Mouse (Mus musculus): ENCODE measurements around the gene Olfr1303.

Olfr1303 gene

DNA sequence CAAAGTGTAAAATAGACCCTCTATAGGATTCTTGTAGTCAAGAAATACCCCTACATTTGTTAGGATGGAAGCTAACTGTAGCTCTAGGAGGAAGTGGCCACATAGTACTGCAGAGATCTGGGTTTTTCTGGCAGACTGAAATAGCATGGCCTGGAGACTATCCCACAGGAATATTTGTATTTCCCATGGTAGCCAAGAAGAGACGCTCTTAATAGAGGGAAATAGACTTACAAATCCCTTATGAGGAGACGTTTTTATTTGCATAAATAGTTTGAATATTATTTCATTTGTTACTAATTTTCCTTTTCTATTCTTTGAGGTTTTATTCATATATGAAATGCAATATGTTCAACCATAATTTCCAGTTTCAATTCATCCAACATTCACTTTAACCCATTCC, at the start of gene Olfr1303:
Gene Olfr1303 (minus strand): TSS at position 101 of the 400 bp plus-strand sequence.
- no peak for DNase-seq (ENCODE audit: low spot score)

GRCm38 (mm10) chr2:111812936-111813335, 7.2 kb downstream of the Olfr1303 start:
- DNase-seq (ENCODE audit: low spot score): no peak

- no peak for DNase-seq (ENCODE audit: low spot score)
These were observed 43.0 kb downstream of the Olfr1303 start, which contains the start of gene Olfr1302 for GRCm38 (mm10) chr2:111777129-111777528. TSS of gene Olfr1302 (plus strand) at chr2:111777429.

All from embryo, embryonic 10.5 days (tissue).